In the genomic region with DNA sequence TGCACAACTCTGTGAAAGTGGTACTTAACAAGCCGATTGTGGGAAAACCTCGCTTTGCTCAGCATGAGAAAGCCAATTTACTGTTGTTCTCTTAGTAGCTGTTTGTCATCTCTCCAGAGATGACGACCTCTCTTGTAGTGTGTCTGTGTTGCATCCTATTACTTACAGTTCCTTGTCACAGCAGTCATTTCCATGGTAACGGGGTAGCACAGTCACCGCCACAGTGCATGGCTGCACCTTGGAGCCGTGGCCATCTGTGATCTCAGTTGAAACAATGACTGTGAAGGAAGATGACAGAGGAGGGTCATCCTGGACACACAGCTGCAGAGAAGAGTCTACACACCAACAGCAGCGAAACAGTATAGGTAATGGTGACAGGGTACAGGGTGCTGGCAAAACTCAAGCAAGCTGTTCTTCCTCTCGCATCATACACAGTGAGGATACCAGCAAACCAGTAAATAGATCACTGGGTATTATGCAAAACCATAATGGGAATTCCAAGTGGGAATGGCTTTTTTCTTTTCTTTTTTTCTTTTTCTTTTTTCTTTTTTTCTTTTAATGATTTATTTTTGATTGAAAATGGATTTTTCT, we compare ENCODE assay signal across 12 mouse cellular contexts. TPM values are rescaled to one million over a fixed set of nuclear protein-coding genes. Genes with fewer than 3 reads are reported as not detected.
DNase-seq lines count a peak whose midpoint lies in the region; ATAC-seq and TF ChIP-seq lines count a peak whose summit lies in the region.
"Had no signal": no experiment of that assay in that cellular context is flagged by ENCODE, and none has a peak within 500 bp of the region (broad histone marks: within the 10 kb centered on the region; RNA-seq: fewer than 3 reads in every experiment).

No protein-coding gene starts in this region.

- no peak for DNase-seq in embryonic facial prominence, embryonic 11.5 days (ENCODE audit: low spot score)
- DNase-seq in embryonic facial prominence, embryonic 10.5 days (ENCODE audit: low spot score), result no peak
- peak; percentile 6 to 16 for DNase-seq in cerebellum, adult 18-20 months
- no peak for DNase-seq in lung, adult 2 months
- no peak for DNase-seq in adrenal gland, adult 18-20 months (ENCODE audit: low spot score in 2 of 2)
- DNase-seq: adrenal gland, postnatal 25 days; gastrocnemius, postnatal 25 days; liver had no signal

- H3K27ac ChIP-seq in embryonic facial prominence, embryonic 11.5 days (replicated peaks; ENCODE audit: low read depth, low read length), result no peak overlapping the region
- no peak overlapping the region for H3K27ac ChIP-seq in embryonic facial prominence, embryonic 10.5 days (replicated peaks)
- H3K27ac ChIP-seq in forebrain, embryonic 15.5 days (replicated peaks), result 0 out of 2 replicates have a peak overlapping the region, but pooled peaks have one; percentile 31
- peak overlapping the region; percentile 53; the same call in 1 of the 2 replicates for H3K27ac ChIP-seq in midbrain, embryonic 15.5 days
- H3K27ac ChIP-seq: macrophage had no signal

- WGBS in embryonic facial prominence, embryonic 11.5 days, result 90% methylated on average over 8 of the region's 8 CpGs
- 83% methylated on average over 8 of the region's 8 CpGs for WGBS in embryonic facial prominence, embryonic 10.5 days
- WGBS in forebrain, embryonic 15.5 days, result 47% methylated on average over 8 of the region's 8 CpGs
- 45% methylated on average over 8 of the region's 8 CpGs for WGBS in midbrain, embryonic 15.5 days
- 86% methylated on average over 8 of the region's 8 CpGs for WGBS in lung, adult 2 months

- no peak overlapping the region for H3K9ac ChIP-seq in embryonic facial prominence, embryonic 11.5 days (replicated peaks; ENCODE audit: low read length)
- H3K9ac ChIP-seq in forebrain, embryonic 15.5 days (replicated peaks), result no peak overlapping the region
- no peak overlapping the region for H3K9ac ChIP-seq in midbrain, embryonic 15.5 days

- no peak for TF ChIP-seq POLR2A in lung, adult 2 months (IDR thresholded peaks at IDR 0.05; ENCODE audit: borderline replicate concordance, extremely low read depth, low read depth, low read length)

- H3K4me3 ChIP-seq in embryonic facial prominence, embryonic 11.5 days (ENCODE audit: low read depth, low read length), result no peak overlapping the region
- no peak overlapping the region for H3K4me3 ChIP-seq in embryonic facial prominence, embryonic 10.5 days
- H3K4me3 ChIP-seq in forebrain, embryonic 15.5 days, result no peak overlapping the region
- no peak overlapping the region for H3K4me3 ChIP-seq in midbrain, embryonic 15.5 days
- H3K4me3 ChIP-seq in lung, adult 2 months (replicated peaks; ENCODE audit: extremely low read depth, low read depth, low read length), result no peak overlapping the region

- TF ChIP-seq CTCF in lung, adult 2 months (IDR thresholded peaks at IDR 0.05; ENCODE audit: insufficient read depth, low read length), result no peak

- H3K4me2 ChIP-seq in embryonic facial prominence, embryonic 11.5 days (ENCODE audit: low read depth, low read length), result no peak overlapping the region
- H3K4me2 ChIP-seq in forebrain, embryonic 15.5 days (replicated peaks), result no peak overlapping the region; the same call in 1 of the 2 replicates
- peak overlapping the region; percentile 30; the same call in 1 of the 2 replicates for H3K4me2 ChIP-seq in midbrain, embryonic 15.5 days

- H3K27me3 ChIP-seq in embryonic facial prominence, embryonic 11.5 days (ENCODE audit: control insufficient read depth, insufficient read depth, low read length), result no peaks in the 10 kb centered on the region
- 0 out of 2 replicates have a peak, but pooled peaks cover 7% of the 10 kb centered on the region for H3K27me3 ChIP-seq in embryonic facial prominence, embryonic 10.5 days (replicated peaks; ENCODE audit: low read depth, poor library complexity, severe bottlenecking)
- no peaks in the 10 kb centered on the region for H3K27me3 ChIP-seq in forebrain, embryonic 15.5 days
- H3K27me3 ChIP-seq in midbrain, embryonic 15.5 days (replicated peaks), result no peaks in the 10 kb centered on the region

- H3K36me3 ChIP-seq in embryonic facial prominence, embryonic 11.5 days (replicated peaks; ENCODE audit: control insufficient read depth, insufficient read depth, low read depth, low read length), result no peaks in the 10 kb centered on the region
- no peaks in the 10 kb centered on the region for H3K36me3 ChIP-seq in embryonic facial prominence, embryonic 10.5 days (replicated peaks)
- no peaks in the 10 kb centered on the region for H3K36me3 ChIP-seq in forebrain, embryonic 15.5 days
- no peaks in the 10 kb centered on the region for H3K36me3 ChIP-seq in midbrain, embryonic 15.5 days (replicated peaks)

- ATAC-seq in embryonic facial prominence, embryonic 11.5 days (replicated peaks; ENCODE audit: insufficient number of reproducible peaks, low FRiP score, low TSS enrichment, low read depth), result peak; percentile 48; the same call in 1 of the 2 replicates
- ATAC-seq in forebrain, embryonic 15.5 days (replicated peaks), result peak; percentile 97
- peak; percentile 98 for ATAC-seq in midbrain, embryonic 15.5 days (replicated peaks)
- no peak for ATAC-seq in granulocyte monocyte progenitor cell, adult 5-6 weeks (replicated peaks; ENCODE audit: poor library complexity, severe bottlenecking)

- H3K9me3 ChIP-seq in embryonic facial prominence, embryonic 11.5 days (replicated peaks; ENCODE audit: control insufficient read depth, low read length), result no peaks in the 10 kb centered on the region
- no peaks in the 10 kb centered on the region for H3K9me3 ChIP-seq in embryonic facial prominence, embryonic 10.5 days
- no peaks in the 10 kb centered on the region for H3K9me3 ChIP-seq in forebrain, embryonic 15.5 days
- H3K9me3 ChIP-seq in midbrain, embryonic 15.5 days, result no peaks in the 10 kb centered on the region

- no peaks in the 10 kb centered on the region for H3K4me1 ChIP-seq in embryonic facial prominence, embryonic 11.5 days (ENCODE audit: control insufficient read depth, insufficient read depth, low read length)
- H3K4me1 ChIP-seq in embryonic facial prominence, embryonic 10.5 days, result no peaks in the 10 kb centered on the region
- H3K4me1 ChIP-seq in forebrain, embryonic 15.5 days, result peaks cover 4% of the 10 kb centered on the region
- H3K4me1 ChIP-seq in midbrain, embryonic 15.5 days, result peaks cover 3% of the 10 kb centered on the region; the same call in 1 of the 2 replicates
- no peaks in the 10 kb centered on the region for H3K4me1 ChIP-seq in lung, adult 2 months (ENCODE audit: control insufficient read depth, insufficient read depth, low read length)

RNA-seq across cellular contexts. Expression of gene Pkd1l1, which starts 56.9 kb away (rescaled TPM):
- polyA plus RNA-seq in embryonic facial prominence, embryonic 11.5 days (2014; fragmentation: Nextera tagmentation; extraction: Ambion mirVana), result 0.33 TPM in 1 of 2 replicates, not detected in the other
- 0.07 and 0.08 TPM in 2 replicates for polyA plus RNA-seq in embryonic facial prominence, embryonic 10.5 days (2016; fragmentation: Nextera tagmentation; extraction: Ambion mirVana)
- polyA plus RNA-seq in forebrain, embryonic 15.5 days (2015; fragmentation: Nextera tagmentation; extraction: Ambion mirVana), result 0.27 and 0.31 TPM in 2 replicates
- polyA plus RNA-seq in midbrain, embryonic 15.5 days (2015; fragmentation: Nextera tagmentation; extraction: Ambion mirVana), result 0.27 and 0.28 TPM in 2 replicates
- 0.11 TPM in 1 of 2 replicates, not detected in the other for total RNA-seq in granulocyte monocyte progenitor cell, adult 5-6 weeks (2014; fragmentation: Nextera tagmentation)
- not detected in 2 replicates for total RNA-seq in granulocyte monocyte progenitor cell, adult 5-6 weeks (2017)
- polyA plus RNA-seq in lung, adult 2 months (2012; rRNA removed), result 0.08 and 0.52 TPM in 2 replicates
- total RNA-seq in adrenal gland, adult 18-20 months (2021), result under 1 TPM in 1 of 2 experiments, not detected in 1; 0.13 TPM
- total RNA-seq: gastrocnemius, postnatal 25 days had no signal
- polyA plus RNA-seq: macrophage had no signal

Comparison
In these comparisons a context has a peak if more than half of its experiments do, and no peak if none do; other contexts are left out.
1. DNase-seq: peak in cerebellum, adult 18-20 months (2 of 2); none in embryonic facial prominence, embryonic 11.5 days (single experiment), embryonic facial prominence, embryonic 10.5 days (single experiment), lung, adult 2 months (single experiment) and adrenal gland, adult 18-20 months (0 of 2).
2. H3K27ac ChIP-seq: peak in forebrain, embryonic 15.5 days (single experiment) and midbrain, embryonic 15.5 days (single experiment); none in embryonic facial prominence, embryonic 11.5 days (single experiment) and embryonic facial prominence, embryonic 10.5 days (single experiment).